Mouse (Mus musculus) stomach, embryonic 15.5 days (tissue): ENCODE data around the gene Zfp64. TPM values are rescaled to one million over a fixed set of nuclear protein-coding genes. Genes with fewer than 3 reads are reported as not detected.

Experiments
- ATAC-seq: fragments of 200-750 bp; cut with Nextera tagmentation; 2 replicates; pipeline ENCODE4 v1.8.0; 2017; ENCODE audit warnings: low read depth, moderate number of reproducible peaks, moderate TSS enrichment; ENCODE audit not compliant: insufficient read depth, low FRiP score
- H3K27ac ChIP-seq: fragments of 300-500 bp; sonication (generic); 2 replicates; pipeline ENCODE4 v1.5.1; 2015; ENCODE audit warnings: mild to moderate bottlenecking, inconsistent platforms
- H3K27me3 ChIP-seq: fragments of 300-500 bp; sonication (generic); replicated peaks from 2 replicates; pipeline ENCODE4 v1.6.1; 2015; ENCODE audit warnings: inconsistent platforms
- H3K36me3 ChIP-seq: fragments of 300-500 bp; sonication (generic); 2 replicates; pipeline ENCODE4 v1.6.1; 2015; ENCODE audit warnings: inconsistent platforms
- H3K4me1 ChIP-seq: fragments of 300-500 bp; sonication (generic); 2 replicates; pipeline ENCODE4 v1.6.1; 2015; ENCODE audit warnings: inconsistent platforms
- H3K4me2 ChIP-seq: fragments of 300-500 bp; sonication (generic); 2 replicates; pipeline ENCODE4 v1.6.1; 2015; ENCODE audit warnings: mild to moderate bottlenecking, inconsistent platforms
- H3K4me3 ChIP-seq: fragments of 300-500 bp; sonication (generic); replicated peaks from 2 replicates; pipeline ENCODE4 v1.5.1; 2015; ENCODE audit warnings: inconsistent platforms
- H3K9ac ChIP-seq: fragments of 300-500 bp; sonication (generic); 2 replicates; pipeline ENCODE4 v1.6.1; 2015; ENCODE audit warnings: inconsistent platforms
- H3K9me3 ChIP-seq: fragments of 300-500 bp; sonication (generic); 2 replicates; pipeline ENCODE4 v1.6.1; 2016; ENCODE audit warnings: inconsistent platforms
- WGBS: fragments of 180-500 bp; shearing (Covaris S2); methylation state at CpG from one replicate; pipeline ENCODE4 v1.1.7; 2015; 5-methylcytosine and 5-hydroxymethylcytosine counted together
- polyA plus RNA-seq: library from polyadenylated mRNA; unstranded; fragments of >200 nt; fragmentation: Nextera tagmentation; extraction: Ambion mirVana; gene quantifications from 2 replicates; pipeline ENCODE4 v1.2.1, GENCODE M21; 2015

The Zfp64 gene
- polyA plus RNA-seq, 1 experiment from 2014 or later: 31.9 TPM

DNA sequence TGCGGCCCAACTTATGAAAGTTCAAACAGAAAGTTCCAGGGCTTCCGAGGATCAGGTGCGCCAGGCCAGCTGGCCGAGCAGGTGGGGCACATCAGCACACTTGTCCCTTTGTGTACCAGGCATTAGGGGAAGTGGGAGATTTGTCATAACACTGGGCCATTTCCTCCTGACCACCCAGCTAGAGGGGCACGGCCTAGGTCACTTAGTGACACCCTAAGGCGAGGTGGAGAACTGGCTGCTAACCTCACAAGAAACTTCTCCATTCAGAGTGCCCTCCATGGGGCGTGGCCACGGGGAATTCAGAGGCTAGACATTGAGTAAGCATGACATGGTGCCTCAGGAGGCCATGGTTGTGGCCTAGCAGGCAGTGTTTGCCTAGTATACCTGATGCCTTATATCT is 70.7 kb downstream of the Zfp64 start:
- no peak overlapping the region for H3K4me3 ChIP-seq
- no peak overlapping the region for H3K4me2 ChIP-seq
- peaks cover 5% of the 10 kb centered on the region for H3K4me1 ChIP-seq
- H3K9ac ChIP-seq: no peak overlapping the region
- H3K27ac ChIP-seq: no peak overlapping the region
- ATAC-seq: peak; percentile 56; the same call in 1 of the 2 replicates
- no peaks in the 10 kb centered on the region for H3K9me3 ChIP-seq
- no peaks in the 10 kb centered on the region for H3K27me3 ChIP-seq
- no peaks in the 10 kb centered on the region for H3K36me3 ChIP-seq
- WGBS: 29% methylated on average over 8 of the region's 8 CpGs

DNA sequence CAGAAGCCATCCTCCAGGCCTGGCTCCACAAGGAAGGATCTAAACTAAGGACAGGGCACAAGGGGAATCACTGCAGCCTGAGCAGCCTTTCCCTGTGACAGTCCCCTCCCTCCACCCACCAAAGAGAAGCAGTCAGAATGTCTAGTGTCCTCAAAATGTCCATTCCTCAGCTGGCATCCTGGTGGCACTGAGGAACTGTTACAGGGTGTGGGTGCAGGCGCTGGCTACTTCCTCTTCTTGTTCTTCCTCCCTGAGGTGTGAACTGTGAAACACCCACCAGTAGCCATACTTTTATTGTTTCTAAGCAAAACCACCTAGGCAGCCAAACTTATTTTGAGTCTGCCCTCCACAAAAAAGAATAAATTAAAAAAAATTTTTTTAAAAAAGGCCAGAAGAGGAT is 72.4 kb downstream of the Zfp64 start:
- WGBS: 90% methylated on average over 1 of the region's 1 CpGs

DNA sequence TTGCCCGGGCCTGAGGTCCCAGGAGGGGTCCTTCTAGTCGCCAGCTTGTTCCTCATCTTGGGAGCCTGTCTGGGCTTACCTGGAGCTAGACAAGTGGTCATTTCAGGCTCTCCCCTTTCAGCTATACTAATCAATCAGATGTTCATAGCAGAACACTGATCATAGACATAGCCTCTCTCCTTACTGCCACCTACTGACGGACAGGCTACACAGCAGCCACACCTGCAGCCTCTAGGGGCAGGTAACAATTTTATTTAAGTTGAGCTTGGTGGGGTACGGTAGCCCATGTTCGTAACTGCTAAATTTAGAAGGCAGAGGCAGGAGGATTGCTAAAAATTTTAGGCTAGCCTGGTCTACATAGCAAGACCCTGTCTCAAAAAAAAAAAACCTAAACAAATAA is 73.5 kb downstream of the Zfp64 start:
- ATAC-seq: no peak
- H3K36me3 ChIP-seq: no peaks in the 10 kb centered on the region

More for the DNA sequence above, 72.4 kb downstream of the Zfp64 start:
- H3K4me1 ChIP-seq: peaks cover 5% of the 10 kb centered on the region
- ATAC-seq: no peak
- no peak overlapping the region for H3K4me3 ChIP-seq
- H3K27ac ChIP-seq: no peak overlapping the region
- no peaks in the 10 kb centered on the region for H3K9me3 ChIP-seq
- H3K9ac ChIP-seq: no peak overlapping the region
- H3K27me3 ChIP-seq: no peaks in the 10 kb centered on the region
- no peaks in the 10 kb centered on the region for H3K36me3 ChIP-seq
- H3K4me2 ChIP-seq: no peak overlapping the region

DNA sequence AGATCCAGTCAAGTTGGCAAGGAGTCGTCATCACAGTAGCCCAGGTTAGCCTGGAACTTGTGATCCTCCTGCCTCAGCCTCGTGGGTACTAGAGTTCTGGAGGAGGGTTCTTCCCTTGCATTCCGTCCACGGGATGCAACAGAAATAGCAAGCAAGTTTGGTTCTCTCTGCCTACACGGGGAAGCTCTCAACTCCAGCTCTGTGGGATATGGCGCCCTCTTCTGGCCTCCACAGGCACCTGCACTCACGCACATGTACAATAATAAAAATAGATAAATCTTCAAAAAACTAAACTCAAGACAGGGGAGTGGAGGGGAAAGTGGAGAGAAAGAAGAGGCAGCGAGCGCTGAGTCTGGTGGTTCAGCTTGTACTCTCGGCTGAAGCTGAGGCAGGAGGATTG is 75.8 kb downstream of the Zfp64 start:
- Histone ChIP-seq H3K27me3 (no peaks in the 10 kb centered on the region), H3K4me3 (no peak overlapping the region), H3K36me3 (no peaks in the 10 kb centered on the region), H3K4me1 (peaks cover 2% of the 10 kb centered on the region), H3K9ac (no peak overlapping the region), H3K4me2 (no peak overlapping the region), H3K9me3 (no peaks in the 10 kb centered on the region), H3K27ac (no peak overlapping the region)
- WGBS: 82% methylated on average over 10 of the region's 10 CpGs
- ATAC-seq: no peak

More for the DNA sequence above, 73.5 kb downstream of the Zfp64 start:
- Histone ChIP-seq H3K4me1 (peaks cover 5% of the 10 kb centered on the region), H3K4me3 (no peak overlapping the region), H3K27ac (no peak overlapping the region), H3K9me3 (no peaks in the 10 kb centered on the region), H3K9ac (no peak overlapping the region), H3K27me3 (no peaks in the 10 kb centered on the region), H3K4me2 (no peak overlapping the region)
- 61% methylated on average over 5 of the region's 5 CpGs for WGBS

DNA sequence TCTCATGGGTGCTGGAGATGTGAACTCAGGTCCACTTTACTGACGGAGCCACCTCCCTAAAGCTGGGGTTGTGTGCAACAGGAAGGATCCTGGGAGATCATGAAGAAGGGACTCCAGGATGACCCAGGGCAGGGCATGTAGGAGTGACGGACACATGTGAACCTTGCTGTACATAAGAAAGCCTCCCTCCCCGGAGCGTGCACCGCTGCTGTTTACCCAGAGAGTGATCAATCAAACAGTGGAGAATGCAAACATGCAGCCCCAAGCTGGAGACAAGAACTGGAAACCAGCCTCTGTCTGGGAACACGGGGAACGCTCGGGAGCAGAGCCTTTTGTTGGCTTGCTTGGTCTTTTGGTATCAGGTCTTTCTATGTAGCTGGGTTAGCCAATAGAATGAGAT is 76.7 kb downstream of the Zfp64 start:
- Histone ChIP-seq H3K27me3 (no peaks in the 10 kb centered on the region), H3K4me1 (no peaks in the 10 kb centered on the region), H3K27ac (no peak overlapping the region), H3K9ac (no peak overlapping the region), H3K36me3 (no peaks in the 10 kb centered on the region), H3K4me2 (no peak overlapping the region), H3K9me3 (no peaks in the 10 kb centered on the region), H3K4me3 (no peak overlapping the region)
- ATAC-seq: no peak
- WGBS: 46% methylated on average over 8 of the region's 8 CpGs

- no peak overlapping the region for H3K9ac ChIP-seq
- H3K27ac ChIP-seq: no peak overlapping the region
- H3K27me3 ChIP-seq: no peaks in the 10 kb centered on the region
- 78% methylated on average over 4 of the region's 4 CpGs for WGBS
- no peaks in the 10 kb centered on the region for H3K36me3 ChIP-seq
- no peak for ATAC-seq
- H3K4me1 ChIP-seq: no peaks in the 10 kb centered on the region
- H3K4me2 ChIP-seq: no peak overlapping the region
- H3K9me3 ChIP-seq: no peaks in the 10 kb centered on the region
- no peak overlapping the region for H3K4me3 ChIP-seq
Measured at GRCm38 (mm10) chr2:168878158-168878557, 77.2 kb downstream of the Zfp64 start.

GRCm38 (mm10) chr2:168876631-168877030 is 78.8 kb downstream of the Zfp64 start:
- Histone ChIP-seq H3K27me3 (no peaks in the 10 kb centered on the region), H3K27ac (no peak overlapping the region), H3K4me1 (peaks cover 5% of the 10 kb centered on the region), H3K9me3 (no peaks in the 10 kb centered on the region), H3K4me3 (no peak overlapping the region), H3K4me2 (no peak overlapping the region), H3K9ac (no peak overlapping the region), H3K36me3 (no peaks in the 10 kb centered on the region)
- no peak for ATAC-seq
- WGBS: 80% methylated on average over 10 of the region's 10 CpGs

DNA sequence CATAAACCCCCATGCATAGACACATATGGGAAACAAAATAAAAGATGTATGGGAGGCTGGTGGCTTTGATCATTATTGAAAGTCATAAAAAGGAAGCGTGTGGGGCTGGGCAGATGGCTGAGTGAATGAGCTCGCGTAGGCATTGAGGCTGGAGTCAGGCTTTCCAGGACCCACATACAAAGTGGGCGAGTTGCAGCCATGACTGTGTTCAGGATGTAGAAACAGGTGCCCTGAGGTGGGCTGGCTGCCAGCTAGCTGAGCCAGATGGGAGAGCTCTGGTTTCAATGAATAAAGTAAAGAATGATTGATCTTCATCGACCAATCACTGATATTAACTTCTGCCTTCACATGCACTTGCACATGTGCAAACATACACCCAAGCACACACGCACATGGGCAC is 80.9 kb downstream of the Zfp64 start:
- Histone ChIP-seq H3K4me2 (no peak overlapping the region), H3K27me3 (no peaks in the 10 kb centered on the region), H3K9ac (no peak overlapping the region), H3K36me3 (no peaks in the 10 kb centered on the region), H3K27ac (no peak overlapping the region), H3K4me3 (no peak overlapping the region), H3K9me3 (no peaks in the 10 kb centered on the region), H3K4me1 (peaks cover 5% of the 10 kb centered on the region)
- no peak for ATAC-seq
- WGBS: 85% methylated on average over 6 of the region's 6 CpGs

DNA sequence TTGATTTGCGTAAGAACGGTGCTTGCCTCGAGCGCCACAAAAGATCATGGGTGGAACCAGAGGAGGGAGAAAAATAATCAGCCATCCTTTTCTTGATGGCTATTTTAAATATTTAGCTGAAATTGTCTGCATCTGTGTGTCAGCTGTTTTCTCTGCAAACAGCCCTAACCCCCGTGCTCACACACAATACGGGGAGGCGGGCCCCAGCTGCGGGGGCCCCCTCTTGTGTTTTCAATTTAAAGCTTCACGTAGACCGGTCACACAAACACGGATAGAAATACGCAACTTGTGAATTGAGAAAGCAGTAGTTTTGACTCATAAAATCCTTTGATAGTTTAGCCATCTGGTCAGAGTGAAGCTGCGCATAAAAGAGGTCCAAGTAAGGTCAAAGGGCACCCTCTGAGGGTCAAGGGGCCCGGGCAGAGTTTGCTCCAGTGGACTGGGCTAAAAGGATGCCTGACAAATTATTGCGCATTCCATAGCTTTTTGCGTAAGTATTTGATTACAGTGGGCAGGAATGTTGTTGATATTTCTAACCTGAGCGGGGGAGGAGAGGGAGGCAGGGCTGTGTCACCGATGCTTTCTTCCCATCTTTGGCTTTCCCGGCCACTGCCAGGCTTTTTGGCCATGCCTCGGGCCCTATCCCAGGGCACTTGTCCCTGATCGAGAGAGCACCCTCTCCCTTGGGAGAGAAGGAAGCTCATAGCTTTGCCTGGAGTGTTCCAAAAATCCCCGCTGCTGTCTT is 83.4 kb downstream of the Zfp64 start:
- Histone ChIP-seq H3K9ac (no peak overlapping the region), H3K9me3 (no peaks in the 10 kb centered on the region), H3K4me1 (peaks cover 5% of the 10 kb centered on the region), H3K4me3 (no peak overlapping the region), H3K27ac (no peak overlapping the region), H3K27me3 (no peaks in the 10 kb centered on the region), H3K4me2 (peak overlapping the region; percentile 39), H3K36me3 (no peaks in the 10 kb centered on the region)
- WGBS: 23% methylated on average over 22 of the region's 22 CpGs
- no peak for ATAC-seq

GRCm38 (mm10) chr2:168870480-168870879 is 84.9 kb downstream of the Zfp64 start:
- no peak for ATAC-seq
- Histone ChIP-seq H3K4me2 (no peak overlapping the region), H3K9me3 (no peaks in the 10 kb centered on the region), H3K9ac (no peak overlapping the region), H3K36me3 (no peaks in the 10 kb centered on the region), H3K4me1 (peaks cover 5% of the 10 kb centered on the region), H3K27me3 (no peaks in the 10 kb centered on the region), H3K4me3 (no peak overlapping the region), H3K27ac (no peak overlapping the region)
- WGBS: 62% methylated on average over 4 of the region's 4 CpGs

GRCm38 (mm10) chr2:168866942-168867341 is 88.4 kb downstream of the Zfp64 start:
- WGBS: 85% methylated on average over 8 of the region's 8 CpGs

GRCm38 (mm10) chr2:168866436-168866835 is 89.0 kb downstream of the Zfp64 start:
- Histone ChIP-seq H3K27me3 (no peaks in the 10 kb centered on the region), H3K4me1 (no peaks in the 10 kb centered on the region), H3K9ac (no peak overlapping the region), H3K27ac (no peak overlapping the region), H3K4me2 (no peak overlapping the region), H3K4me3 (no peak overlapping the region), H3K9me3 (no peaks in the 10 kb centered on the region), H3K36me3 (no peaks in the 10 kb centered on the region)
- no peak for ATAC-seq
- 75% methylated on average over 10 of the region's 10 CpGs for WGBS

More at GRCm38 (mm10) chr2:168866942-168867341, 88.4 kb downstream of the Zfp64 start:
- Histone ChIP-seq H3K9ac (no peak overlapping the region), H3K9me3 (no peaks in the 10 kb centered on the region), H3K4me1 (peaks cover 1% of the 10 kb centered on the region), H3K4me3 (no peak overlapping the region), H3K36me3 (no peaks in the 10 kb centered on the region), H3K27me3 (no peaks in the 10 kb centered on the region), H3K27ac (no peak overlapping the region), H3K4me2 (no peak overlapping the region)
- no peak for ATAC-seq

GRCm38 (mm10) chr2:168864905-168865304 is 90.5 kb downstream of the Zfp64 start:
- H3K4me3 ChIP-seq: no peak overlapping the region
- no peak for ATAC-seq
- 84% methylated on average over 5 of the region's 5 CpGs for WGBS

More at GRCm38 (mm10) chr2:168864905-168865304, 90.5 kb downstream of the Zfp64 start:
- Histone ChIP-seq H3K27me3 (no peaks in the 10 kb centered on the region), H3K27ac (no peak overlapping the region), H3K36me3 (no peaks in the 10 kb centered on the region), H3K9me3 (no peaks in the 10 kb centered on the region), H3K4me1 (no peaks in the 10 kb centered on the region), H3K9ac (no peak overlapping the region), H3K4me2 (no peak overlapping the region)
